Comparison of ENCODE assay signal across 21 mouse cellular contexts in genomic region chr14:32053895-32054294, GRCm38 (mm10). TPM values are rescaled to one million over a fixed set of nuclear protein-coding genes. Genes with fewer than 3 reads are reported as not detected.
"Had no signal": no experiment of that assay in that cellular context is flagged by ENCODE, and none has a peak within 500 bp of the region (broad histone marks: within the 10 kb centered on the region; RNA-seq: fewer than 3 reads in every experiment).

No protein-coding gene starts in this region.

- H3K9me3 ChIP-seq: intestine, embryonic 15.5 days; kidney, embryonic 15.5 days; limb, embryonic 12.5 days; midbrain, embryonic 15.5 days; neural tube, embryonic 12.5 days; neural tube, embryonic 15.5 days; stomach, embryonic 15.5 days had no signal

- H3K4me3 ChIP-seq: intestine, embryonic 15.5 days; kidney, embryonic 15.5 days; left cerebral cortex, adult 2 months; limb, embryonic 12.5 days; midbrain, embryonic 12.5 days; midbrain, embryonic 15.5 days; neural tube, embryonic 12.5 days; neural tube, embryonic 15.5 days; stomach, embryonic 15.5 days had no signal

- ATAC-seq: intestine, embryonic 15.5 days; lung, postnatal 0 days; midbrain, embryonic 15.5 days had no signal

- H3K27ac ChIP-seq: intestine, embryonic 15.5 days; kidney, embryonic 15.5 days; left cerebral cortex, adult 2 months; limb, embryonic 12.5 days; macrophage; midbrain, embryonic 12.5 days; midbrain, embryonic 15.5 days; neural tube, embryonic 12.5 days; neural tube, embryonic 15.5 days; stomach, embryonic 15.5 days had no signal

- H3K27me3 ChIP-seq: intestine, embryonic 15.5 days; kidney, embryonic 15.5 days; limb, embryonic 12.5 days; midbrain, embryonic 12.5 days; midbrain, embryonic 15.5 days; neural tube, embryonic 12.5 days; neural tube, embryonic 15.5 days; stomach, embryonic 15.5 days had no signal

- H3K36me3 ChIP-seq: intestine, embryonic 15.5 days; kidney, embryonic 15.5 days; limb, embryonic 12.5 days; midbrain, embryonic 12.5 days; midbrain, embryonic 15.5 days; neural tube, embryonic 12.5 days; neural tube, embryonic 15.5 days; stomach, embryonic 15.5 days had no signal

- H3K9ac ChIP-seq: intestine, embryonic 15.5 days; kidney, embryonic 15.5 days; limb, embryonic 12.5 days; lung, embryonic 14.5 days; midbrain, embryonic 12.5 days; midbrain, embryonic 15.5 days; neural tube, embryonic 12.5 days; neural tube, embryonic 15.5 days; stomach, embryonic 15.5 days had no signal

- H3K4me1 ChIP-seq: intestine, embryonic 15.5 days; kidney, embryonic 15.5 days; limb, embryonic 12.5 days; midbrain, embryonic 12.5 days; midbrain, embryonic 15.5 days; neural tube, embryonic 12.5 days; neural tube, embryonic 15.5 days; stomach, embryonic 15.5 days had no signal

- H3K4me2 ChIP-seq: intestine, embryonic 15.5 days; kidney, embryonic 15.5 days; limb, embryonic 12.5 days; lung, embryonic 14.5 days; midbrain, embryonic 12.5 days; midbrain, embryonic 15.5 days; neural tube, embryonic 12.5 days; neural tube, embryonic 15.5 days; stomach, embryonic 15.5 days had no signal

- DNase-seq: kidney, adult 11 months; kidney, adult 8-10 months; kidney, postnatal 10 days; kidney, postnatal 36 days; layer of hippocampus, postnatal 36 days; lung, embryonic 14.5 days; right cerebral cortex, postnatal 25 days; spleen, adult 18-20 months; thymus, postnatal 25 days had no signal

RNA-seq across cellular contexts. Expression of gene Galnt15, which starts 25.1 kb away (rescaled TPM):
- total RNA-seq: megakaryocyte, adult 5-6 weeks had no signal
- polyA plus RNA-seq: limb, embryonic 12.5 days; macrophage had no signal
